Mouse (Mus musculus): ENCODE measurements around the gene 2300003K06Rik. TPM values are rescaled to one million over a fixed set of nuclear protein-coding genes. Genes with fewer than 3 reads are reported as not detected.

The 2300003K06Rik gene
- polyA plus RNA-seq (2017; shearing (Covaris generic)): not detected

GRCm38 (mm10) chr11:99837966-99838365 is at the start of gene 2300003K06Rik:
2300003K06Rik (minus strand) TSS chr11:99838066.

DNA sequence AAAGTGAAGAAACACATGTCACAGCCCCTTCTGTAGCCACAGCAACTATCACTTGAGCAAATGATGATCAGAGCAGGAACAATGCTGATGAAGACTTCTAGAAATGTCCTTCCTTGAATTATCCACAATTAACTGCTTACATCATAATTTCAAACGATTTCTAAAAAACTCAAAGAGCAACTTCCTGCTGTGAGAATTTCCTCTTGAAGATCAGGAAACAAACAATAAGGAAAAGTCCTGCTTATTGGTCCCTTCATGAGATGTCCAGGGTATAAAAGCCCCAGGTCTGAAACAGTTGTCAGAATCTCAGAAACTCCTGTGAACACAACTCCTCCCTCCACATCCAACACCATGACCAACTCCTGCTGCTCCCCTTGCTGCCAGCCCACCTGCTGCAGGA is 41.0 kb upstream of the 2300003K06Rik start, which contains the start of gene Gm11567:
Gm11567 (plus strand) TSS at position 301 of the 400 bp plus-strand sequence.

DNA sequence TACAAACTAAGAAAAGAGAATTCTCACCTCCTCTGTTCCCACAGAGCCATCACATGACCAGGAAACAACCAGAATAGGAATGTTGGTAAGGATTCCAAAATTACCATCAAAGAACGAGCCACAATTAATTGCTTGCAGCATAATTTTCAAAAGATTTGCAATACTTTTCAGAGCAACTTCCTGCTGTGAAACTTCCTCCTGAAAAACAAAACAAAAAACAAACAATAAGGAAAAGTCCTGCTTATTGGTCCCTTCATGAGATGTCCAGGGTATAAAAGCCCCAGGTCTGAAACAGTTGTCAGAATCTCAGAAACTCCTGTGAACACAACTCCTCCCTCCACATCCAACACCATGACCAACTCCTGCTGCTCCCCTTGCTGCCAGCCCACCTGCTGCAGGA is 35.2 kb upstream of the 2300003K06Rik start, which contains the start of gene Krtap9-1:
Krtap9-1 (plus strand) TSS at position 301 of the 400 bp plus-strand sequence.

DNA sequence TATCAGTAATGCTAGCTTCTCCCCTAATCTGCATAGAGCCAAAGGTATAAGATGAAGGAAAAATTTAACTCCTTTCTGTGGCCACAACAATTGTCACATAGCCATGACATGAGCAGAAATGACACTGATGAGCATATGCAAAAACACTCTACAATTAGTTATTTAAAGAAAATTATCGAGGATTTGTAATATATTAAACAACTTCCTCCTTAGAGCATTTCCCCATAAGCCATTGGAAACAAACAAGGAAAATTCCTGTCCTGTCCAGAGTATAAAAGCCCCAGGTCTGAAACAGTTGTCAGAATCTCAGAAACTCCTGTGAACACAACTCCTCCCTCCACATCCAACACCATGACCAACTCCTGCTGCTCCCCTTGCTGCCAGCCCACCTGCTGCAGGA is 26.3 kb upstream of the 2300003K06Rik start, which contains the start of gene Gm11559:
Gm11559 (plus strand) TSS at position 301 of the 400 bp plus-strand sequence.

GRCm38 (mm10) chr11:99857617-99858016 is 19.8 kb upstream of the 2300003K06Rik start, which contains the start of gene Gm11568:
Gm11568 (plus strand) TSS chr11:99857917.

GRCm38 (mm10) chr11:99851508-99851907 is 13.6 kb upstream of the 2300003K06Rik start, which contains the start of gene Krtap4-16:
Krtap4-16 (minus strand) TSS chr11:99851608.

GRCm38 (mm10) chr11:99815566-99815965 is 22.3 kb downstream of the 2300003K06Rik start, which contains the start of gene Gm11564:
Gm11564 (minus strand) TSS chr11:99815666.

DNA sequence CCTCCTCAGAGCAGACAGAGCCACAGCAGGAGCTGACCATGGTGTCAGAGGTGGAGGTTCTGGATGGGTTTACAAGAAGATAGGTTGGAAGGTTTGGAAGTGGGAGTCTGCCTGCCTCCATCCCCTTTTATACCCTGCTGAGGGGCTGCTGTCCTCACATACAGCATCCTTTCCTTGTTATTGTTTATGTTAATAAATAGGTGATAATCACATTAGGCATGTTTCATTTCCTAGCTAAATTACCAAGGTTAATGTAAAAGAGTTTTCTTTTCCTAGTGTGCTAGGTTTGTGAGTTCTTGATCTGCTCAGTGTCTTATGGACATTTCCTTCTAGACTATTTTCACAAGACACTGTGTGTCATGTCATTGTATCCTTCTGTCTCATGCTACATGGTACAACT is 28.1 kb downstream of the 2300003K06Rik start, which contains the start of gene Krtap4-13:
Krtap4-13 (minus strand) TSS at position 101 of the 400 bp plus-strand sequence.

DNA sequence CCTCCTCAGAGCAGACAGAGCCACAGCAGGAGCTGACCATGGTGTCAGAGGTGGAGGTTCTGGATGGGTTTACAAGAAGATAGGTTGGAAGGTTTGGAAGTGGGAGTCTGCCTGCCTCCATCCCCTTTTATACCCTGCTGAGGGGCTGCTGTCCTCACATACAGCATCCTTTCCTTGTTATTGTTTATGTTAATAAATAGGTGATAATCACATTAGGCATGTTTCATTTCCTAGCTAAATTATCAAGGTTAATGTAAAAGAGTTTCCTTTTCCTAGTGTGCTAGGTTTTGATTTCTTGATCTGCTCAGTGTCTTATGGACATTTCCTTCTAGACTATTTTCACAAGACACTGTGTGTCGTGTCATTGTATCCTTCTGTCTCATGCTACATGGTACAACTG is 33.5 kb downstream of the 2300003K06Rik start, which contains the start of gene Gm11554:
Gm11554 (minus strand) TSS at position 101 of the 400 bp plus-strand sequence.

GRCm38 (mm10) chr11:99798832-99799231 is 39.0 kb downstream of the 2300003K06Rik start, which contains the start of gene Gm11569:
Gm11569 (minus strand) TSS chr11:99798932.

DNA sequence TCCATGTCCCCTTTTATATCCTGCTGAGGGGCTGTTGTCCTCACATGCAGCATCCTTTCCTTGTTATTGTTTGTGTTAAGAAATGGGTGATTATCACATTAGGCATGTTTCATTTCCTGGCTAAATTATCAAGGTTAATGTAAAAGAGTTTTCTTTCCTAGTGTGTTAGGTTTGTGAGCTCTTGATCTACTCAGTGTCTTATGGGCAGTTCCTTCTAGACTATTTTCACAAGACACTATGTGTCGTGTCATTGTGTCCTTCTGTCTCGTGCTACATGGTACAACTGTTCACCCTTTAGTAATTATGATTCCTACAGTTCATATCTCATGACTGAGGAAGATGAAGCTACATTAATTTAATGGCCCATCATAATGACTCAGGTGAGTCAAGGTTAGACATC is 44.5 kb downstream of the 2300003K06Rik start, which contains the start of gene Gm11596:
Gm11596 (minus strand) TSS at position 101 of the 400 bp plus-strand sequence.

Other genes with a start within 250 kb of the 2300003K06Rik start
- not detected for gene Krtap1-3, start 246.7 kb downstream of the 2300003K06Rik start, polyA plus RNA-seq (2017; shearing (Covaris generic))
- gene Krtap9-3, start 240.0 kb downstream of the 2300003K06Rik start, polyA plus RNA-seq (2017; shearing (Covaris generic)): not detected
- gene Gm11938, start 234.8 kb downstream of the 2300003K06Rik start, polyA plus RNA-seq (2017; shearing (Covaris generic)): not detected
- not detected for gene Gm11937, start 227.9 kb downstream of the 2300003K06Rik start, polyA plus RNA-seq (2017; shearing (Covaris generic))
- not detected for gene Krtap2-4, start 223.2 kb downstream of the 2300003K06Rik start, polyA plus RNA-seq (2017; shearing (Covaris generic))
- not detected for gene Gm11562, start 217.6 kb downstream of the 2300003K06Rik start, polyA plus RNA-seq (2017; shearing (Covaris generic))
- gene Krtap4-1, start 209.8 kb downstream of the 2300003K06Rik start, polyA plus RNA-seq (2017; shearing (Covaris generic)): not detected
- not detected for gene Krtap4-2, start 203.0 kb downstream of the 2300003K06Rik start, polyA plus RNA-seq (2017; shearing (Covaris generic))
- gene Krtap4-7, start 194.0 kb downstream of the 2300003K06Rik start, polyA plus RNA-seq (2017; shearing (Covaris generic)): not detected
- gene Gm11555, start 187.8 kb downstream of the 2300003K06Rik start, polyA plus RNA-seq (2017; shearing (Covaris generic)): not detected
- not detected for gene Gm11563, start 179.1 kb downstream of the 2300003K06Rik start, polyA plus RNA-seq (2017; shearing (Covaris generic))
- gene Krtap4-6, start 172.1 kb downstream of the 2300003K06Rik start, polyA plus RNA-seq (2017; shearing (Covaris generic)): not detected
- not detected for gene Gm14190, start 147.3 kb downstream of the 2300003K06Rik start, polyA plus RNA-seq (2017; shearing (Covaris generic))
- not detected for gene Gm14180, start 103.8 kb downstream of the 2300003K06Rik start, polyA plus RNA-seq (2017; shearing (Covaris generic))
- gene Gm11595, start 65.2 kb downstream of the 2300003K06Rik start, polyA plus RNA-seq (2017; shearing (Covaris generic)): not detected
- not detected for gene Krtap4-8, start 57.4 kb downstream of the 2300003K06Rik start, polyA plus RNA-seq (2017; shearing (Covaris generic))
- not detected for gene Krtap4-9, start 52.9 kb downstream of the 2300003K06Rik start, polyA plus RNA-seq (2017; shearing (Covaris generic))
- not detected for gene Gm11596, start 44.6 kb downstream of the 2300003K06Rik start, polyA plus RNA-seq (2017; shearing (Covaris generic))
- not detected for gene Gm11569, start 39.1 kb downstream of the 2300003K06Rik start, polyA plus RNA-seq (2017; shearing (Covaris generic))
- gene Gm11554, start 33.6 kb downstream of the 2300003K06Rik start, polyA plus RNA-seq (2017; shearing (Covaris generic)): not detected
- gene Krtap4-13, start 28.2 kb downstream of the 2300003K06Rik start, polyA plus RNA-seq (2017; shearing (Covaris generic)): not detected
- gene Gm11564, start 22.4 kb downstream of the 2300003K06Rik start, polyA plus RNA-seq (2017; shearing (Covaris generic)): not detected
- not detected for gene Krtap4-16, start 13.5 kb upstream of the 2300003K06Rik start, polyA plus RNA-seq (2017; shearing (Covaris generic))
- gene Gm11568, start 19.9 kb upstream of the 2300003K06Rik start, polyA plus RNA-seq (2017; shearing (Covaris generic)): not detected
- gene Gm11559, start 26.4 kb upstream of the 2300003K06Rik start, polyA plus RNA-seq (2017; shearing (Covaris generic)): not detected
- gene Krtap9-1, start 35.3 kb upstream of the 2300003K06Rik start, polyA plus RNA-seq (2017; shearing (Covaris generic)): not detected
- not detected for gene Gm11567, start 41.1 kb upstream of the 2300003K06Rik start, polyA plus RNA-seq (2017; shearing (Covaris generic))
- gene Krtap31-1, start 69.9 kb upstream of the 2300003K06Rik start, polyA plus RNA-seq (2017; shearing (Covaris generic)): not detected
- gene Gm11565, start 76.7 kb upstream of the 2300003K06Rik start, polyA plus RNA-seq (2017; shearing (Covaris generic)): not detected
- not detected for gene Krtap31-2, start 98.2 kb upstream of the 2300003K06Rik start, polyA plus RNA-seq (2017; shearing (Covaris generic))
- not detected for gene Krtap9-5, start 110.4 kb upstream of the 2300003K06Rik start, polyA plus RNA-seq (2017; shearing (Covaris generic))
- not detected for gene Krtap29-1, start 141.0 kb upstream of the 2300003K06Rik start, polyA plus RNA-seq (2017; shearing (Covaris generic))
- gene Krtap16-1, start 148.5 kb upstream of the 2300003K06Rik start, polyA plus RNA-seq (2017; shearing (Covaris generic)): not detected
- gene Krtap17-1, start 155.9 kb upstream of the 2300003K06Rik start, polyA plus RNA-seq (2017; shearing (Covaris generic)): not detected
- gene Krt33a, start 178.1 kb upstream of the 2300003K06Rik start, polyA plus RNA-seq (2017; shearing (Covaris generic)): not detected
- gene Krt33b, start 191.8 kb upstream of the 2300003K06Rik start, polyA plus RNA-seq (2017; shearing (Covaris generic)): not detected
- not detected for gene Krt34, start 203.5 kb upstream of the 2300003K06Rik start, polyA plus RNA-seq (2017; shearing (Covaris generic))
- not detected for gene Krt31, start 212.5 kb upstream of the 2300003K06Rik start, polyA plus RNA-seq (2017; shearing (Covaris generic))